Mouse (Mus musculus): Measurements from ENCODE around the gene Pkp2. TPM values are rescaled to one million over a fixed set of nuclear protein-coding genes. Genes with fewer than 3 reads are reported as not detected.
"Not testable (repeated sequence)": the region's sequence is repeated elsewhere in the genome, so short reads cannot be mapped to it uniquely, and the experiment has no call there.

Gene Pkp2
- polyA plus RNA-seq (2015; fragmentation: Nextera tagmentation; extraction: Ambion mirVana): 1.9 and 3.3 TPM in 2 replicates

DNA sequence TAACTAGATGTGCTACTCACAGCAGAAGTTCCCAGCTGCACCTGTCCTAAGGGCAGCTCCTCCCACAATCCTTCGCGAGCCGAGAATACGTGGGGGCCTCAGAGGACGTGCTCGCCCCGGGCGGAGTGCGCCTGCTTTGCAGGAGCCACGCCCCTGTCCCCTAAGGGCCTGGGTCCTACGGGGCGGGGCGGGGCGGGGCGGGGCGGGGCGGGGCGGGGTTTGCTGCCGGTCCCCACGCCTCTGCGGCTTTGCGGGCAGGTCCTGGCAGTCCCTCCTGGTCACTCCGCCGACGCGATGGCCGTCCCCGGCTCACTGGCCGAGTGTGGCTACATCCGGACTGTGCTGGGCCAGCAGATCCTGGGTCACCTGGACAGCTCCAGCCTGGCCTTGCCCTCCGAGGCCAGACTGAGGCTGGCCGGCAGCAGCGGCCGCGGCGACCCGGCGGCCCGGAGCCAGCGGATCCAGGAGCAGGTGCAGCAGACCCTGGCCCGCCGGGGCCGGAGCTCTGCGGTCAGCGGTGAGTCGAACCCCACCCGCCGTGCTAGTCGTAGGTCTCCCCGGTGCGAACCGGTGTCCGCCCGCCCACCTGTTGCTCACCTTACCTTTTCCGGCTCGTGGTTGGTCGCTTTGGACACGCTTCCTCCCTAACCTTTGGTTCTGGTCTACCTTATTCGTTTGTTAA is at the start of gene Pkp2:
Pkp2 (plus strand) TSS at position 240 of the 682 bp plus-strand sequence.
- H3K4me1 ChIP-seq: peaks cover 8% of the 10 kb centered on the region
- under 1% methylated on average over 54 of the region's 59 CpGs for WGBS
- H3K4me3 ChIP-seq (replicated peaks): peak within 1 kb of the TSS; percentile 72
- peak; percentile 92 for ATAC-seq (ENCODE audit: low FRiP score)
- H3K36me3 ChIP-seq: no peaks in the 10 kb centered on the region
- H3K4me2 ChIP-seq: peak within 1 kb of the TSS; percentile 100
- peak within 1 kb of the TSS; percentile 61 for H3K9ac ChIP-seq (replicated peaks)
- H3K9me3 ChIP-seq (replicated peaks): no peaks in the 10 kb centered on the region
- H3K27ac ChIP-seq (replicated peaks): no peak within 1 kb of the TSS
- peaks cover 25% of the 10 kb centered on the region for H3K27me3 ChIP-seq (replicated peaks)

- Histone ChIP-seq H3K4me1 (no peaks in the 10 kb centered on the region), H3K4me2 (no peak overlapping the region), H3K9me3 (replicated peaks) (no peaks in the 10 kb centered on the region), H3K27ac (replicated peaks) (no peak overlapping the region), H3K27me3 (replicated peaks) (no peaks in the 10 kb centered on the region), H3K9ac (replicated peaks) (no peak overlapping the region), H3K4me3 (replicated peaks) (no peak overlapping the region), H3K36me3 (no peaks in the 10 kb centered on the region)
- WGBS: 72% methylated on average over 17 of the region's 17 CpGs
- no peak for ATAC-seq (ENCODE audit: low FRiP score)
Observed at GRCm38 (mm10) chr16:16197374-16197773, 15.7 kb upstream of the Pkp2 start.

- H3K9ac ChIP-seq (replicated peaks); H3K4me3 ChIP-seq (replicated peaks); H3K36me3 ChIP-seq; H3K27me3 ChIP-seq (replicated peaks); H3K27ac ChIP-seq (replicated peaks); H3K4me2 ChIP-seq; H3K4me1 ChIP-seq; H3K9me3 ChIP-seq (replicated peaks): not testable (repeated sequence)
- peak; percentile 86 for ATAC-seq (ENCODE audit: low FRiP score)
- 42% methylated on average over 8 of the region's 8 CpGs for WGBS
Observed at GRCm38 (mm10) chr16:16201991-16202390, 11.1 kb upstream of the Pkp2 start.

DNA sequence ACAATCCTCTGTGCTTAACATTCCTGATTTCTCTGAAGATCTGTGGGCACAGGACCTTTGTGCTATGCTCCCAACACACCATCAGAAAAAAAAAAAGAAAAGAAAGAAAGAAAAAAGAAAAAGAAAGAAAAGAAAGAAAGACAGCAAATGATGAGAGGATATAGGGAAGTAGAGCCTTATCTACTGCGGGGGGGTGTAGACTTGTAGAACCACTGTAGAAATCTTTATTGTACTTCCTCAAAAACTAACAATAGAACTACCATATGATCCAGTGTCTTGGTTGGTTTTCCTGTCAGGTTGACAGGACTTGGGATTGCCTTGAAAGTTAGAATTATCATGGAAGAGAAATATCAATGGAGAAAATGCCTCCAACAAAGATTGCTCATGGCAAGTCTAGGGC is 8.5 kb upstream of the Pkp2 start:
- H3K36me3 ChIP-seq: no peaks in the 10 kb centered on the region
- no peak overlapping the region for H3K4me2 ChIP-seq
- H3K4me1 ChIP-seq: no peaks in the 10 kb centered on the region
- no peak overlapping the region for H3K27ac ChIP-seq (replicated peaks)
- no peak overlapping the region for H3K9ac ChIP-seq (replicated peaks)
- no peaks in the 10 kb centered on the region for H3K27me3 ChIP-seq (replicated peaks)
- H3K9me3 ChIP-seq (replicated peaks): no peaks in the 10 kb centered on the region
- 85% methylated on average over 1 of the region's 1 CpGs for WGBS
- no peak for ATAC-seq (ENCODE audit: low FRiP score)
- no peak overlapping the region for H3K4me3 ChIP-seq (replicated peaks)

- Histone ChIP-seq H3K27me3 (replicated peaks) (peaks cover 25% of the 10 kb centered on the region), H3K27ac (replicated peaks) (no peak overlapping the region), H3K9ac (replicated peaks) (no peak overlapping the region; the same call in 1 of the 2 replicates), H3K4me3 (replicated peaks) (peak overlapping the region; percentile 72), H3K36me3 (no peaks in the 10 kb centered on the region), H3K4me2 (peak overlapping the region; percentile 100), H3K4me1 (peaks cover 8% of the 10 kb centered on the region), H3K9me3 (replicated peaks) (no peaks in the 10 kb centered on the region)
- no peak for ATAC-seq (ENCODE audit: low FRiP score)
- 16% methylated on average over 7 of the region's 7 CpGs for WGBS
Observed at GRCm38 (mm10) chr16:16212723-16213078, 417 bp upstream of the Pkp2 start.

DNA sequence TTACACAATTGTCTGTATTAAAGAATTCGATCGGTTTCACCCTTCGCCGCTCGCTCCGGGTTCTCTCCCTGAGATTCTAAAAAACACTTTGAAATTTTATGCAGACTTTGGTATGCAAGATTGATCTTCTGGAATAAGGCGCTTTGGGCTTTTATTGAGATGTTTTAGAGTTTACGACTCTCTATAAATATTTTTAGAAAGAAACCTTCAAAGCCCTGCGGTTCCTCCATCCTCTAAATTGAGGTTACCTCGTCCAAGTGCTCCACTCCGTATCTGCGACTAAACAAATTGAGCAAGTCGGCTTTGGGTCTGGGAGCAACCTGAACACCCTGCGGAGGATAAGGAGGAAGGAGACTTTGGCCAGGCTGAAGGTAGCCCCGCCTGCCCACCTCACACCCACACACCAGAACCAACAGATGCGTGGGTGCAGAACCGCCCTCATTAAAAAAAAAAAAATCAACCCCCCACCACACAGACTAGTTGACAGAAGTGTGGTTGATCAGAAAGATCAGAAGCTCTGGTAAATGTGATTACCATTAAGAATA is 715 bp downstream of the Pkp2 start:
- peak overlapping the region; percentile 72 for H3K4me3 ChIP-seq (replicated peaks)
- H3K9ac ChIP-seq (replicated peaks): peak overlapping the region; percentile 61
- H3K4me2 ChIP-seq: peak overlapping the region; percentile 100
- peaks cover 8% of the 10 kb centered on the region for H3K4me1 ChIP-seq
- WGBS: 2% methylated on average over 17 of the region's 17 CpGs
- H3K36me3 ChIP-seq: no peaks in the 10 kb centered on the region
- H3K9me3 ChIP-seq (replicated peaks): no peaks in the 10 kb centered on the region
- H3K27me3 ChIP-seq (replicated peaks): peaks cover 25% of the 10 kb centered on the region
- H3K27ac ChIP-seq (replicated peaks): no peak overlapping the region
- ATAC-seq (ENCODE audit: low FRiP score): no peak

GRCm38 (mm10) chr16:16215645-16216387 is 2.7 kb downstream of the Pkp2 start:
- Histone ChIP-seq H3K4me3 (replicated peaks) (no peak overlapping the region), H3K9me3 (replicated peaks) (no peaks in the 10 kb centered on the region), H3K9ac (replicated peaks) (no peak overlapping the region), H3K27ac (replicated peaks) (no peak overlapping the region), H3K36me3 (no peaks in the 10 kb centered on the region), H3K27me3 (replicated peaks) (peaks cover 25% of the 10 kb centered on the region), H3K4me1 (peaks cover 8% of the 10 kb centered on the region), H3K4me2 (no peak overlapping the region)
- 31% methylated on average over 11 of the region's 11 CpGs for WGBS
- no peak for ATAC-seq (ENCODE audit: low FRiP score)

- ATAC-seq (ENCODE audit: low FRiP score): no peak
- WGBS: 100% methylated on average over 1 of the region's 1 CpGs
- H3K9me3 ChIP-seq (replicated peaks): no peaks in the 10 kb centered on the region
- H3K4me2 ChIP-seq: no peak overlapping the region
- H3K4me3 ChIP-seq (replicated peaks): no peak overlapping the region
- H3K4me1 ChIP-seq: peaks cover 8% of the 10 kb centered on the region
- no peaks in the 10 kb centered on the region for H3K36me3 ChIP-seq
- H3K27me3 ChIP-seq (replicated peaks): peaks cover 25% of the 10 kb centered on the region
- no peak overlapping the region for H3K9ac ChIP-seq (replicated peaks)
- no peak overlapping the region for H3K27ac ChIP-seq (replicated peaks)
Observed at GRCm38 (mm10) chr16:16216934-16217333, 3.8 kb downstream of the Pkp2 start.

DNA sequence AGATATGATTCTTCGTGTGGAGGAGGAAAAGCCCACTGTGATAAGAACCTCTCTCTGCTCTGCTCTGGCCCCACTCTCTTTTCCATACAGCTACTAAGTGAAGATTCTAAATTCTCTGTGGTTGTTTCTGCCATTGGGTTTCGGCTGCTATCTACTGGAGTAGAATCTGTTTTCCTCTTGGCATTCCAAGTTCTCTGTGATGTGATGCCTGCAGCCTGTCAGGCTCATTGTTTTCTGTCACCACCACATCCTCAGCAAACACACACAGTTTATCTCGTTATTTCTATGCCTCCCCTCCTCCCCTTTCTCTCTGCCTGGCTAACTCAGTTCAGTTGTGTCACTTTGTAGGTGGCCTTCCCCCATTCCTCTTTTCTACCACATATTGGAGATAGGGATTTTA is 6.7 kb downstream of the Pkp2 start:
- H3K4me1 ChIP-seq: no peaks in the 10 kb centered on the region
- no peak overlapping the region for H3K4me2 ChIP-seq
- WGBS: 65% methylated on average over 3 of the region's 3 CpGs
- H3K27me3 ChIP-seq (replicated peaks): peaks cover 10% of the 10 kb centered on the region
- no peaks in the 10 kb centered on the region for H3K9me3 ChIP-seq (replicated peaks)
- H3K9ac ChIP-seq (replicated peaks): no peak overlapping the region
- no peak overlapping the region for H3K4me3 ChIP-seq (replicated peaks)
- no peak overlapping the region for H3K27ac ChIP-seq (replicated peaks)
- no peaks in the 10 kb centered on the region for H3K36me3 ChIP-seq
- no peak for ATAC-seq (ENCODE audit: low FRiP score)

DNA sequence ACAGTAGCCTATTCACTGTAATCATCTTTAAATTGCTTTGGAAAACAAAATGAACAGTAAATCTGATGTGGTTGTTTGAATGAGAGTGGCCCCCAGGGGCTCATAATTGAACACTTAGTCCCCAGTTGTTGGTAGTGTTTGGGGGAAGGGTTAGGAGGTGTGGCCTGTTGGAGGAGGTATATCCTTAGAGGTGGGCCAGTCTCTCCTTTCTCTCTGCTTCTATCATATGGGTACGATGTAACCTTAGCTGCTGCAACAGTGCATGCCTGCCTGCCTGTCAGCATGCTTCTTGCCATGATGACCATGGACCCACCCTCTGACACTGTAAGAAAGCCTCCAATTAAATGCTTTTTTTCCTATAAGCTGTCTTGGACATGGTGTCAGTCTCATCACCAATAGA is 9.5 kb downstream of the Pkp2 start:
- no peak for ATAC-seq (ENCODE audit: low FRiP score)
- 57% methylated on average over 1 of the region's 1 CpGs for WGBS

DNA sequence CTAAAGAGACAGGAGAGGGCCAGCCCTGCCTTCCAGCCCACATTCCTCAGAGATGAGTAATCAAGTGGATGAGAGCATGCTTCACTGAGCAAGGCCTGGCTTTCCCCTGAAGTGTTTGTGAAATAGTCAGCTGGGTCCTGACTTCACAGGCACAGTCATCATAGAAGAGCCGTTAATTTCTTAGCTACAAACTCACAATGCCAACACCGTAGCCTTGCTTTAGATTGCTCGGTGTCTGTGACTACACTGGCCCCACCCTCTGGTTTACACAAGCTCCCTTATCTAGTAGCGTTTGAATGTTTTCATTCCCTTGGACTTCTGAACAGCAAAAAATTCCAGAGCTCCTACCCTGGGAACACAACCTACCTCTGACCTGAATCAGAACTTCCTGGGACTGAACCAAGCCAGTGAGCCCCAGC is 11.4 kb downstream of the Pkp2 start:
- ATAC-seq (ENCODE audit: low FRiP score): no peak
- H3K4me2 ChIP-seq: no peak overlapping the region
- WGBS: 30% methylated on average over 4 of the region's 4 CpGs
- H3K36me3 ChIP-seq: no peaks in the 10 kb centered on the region
- H3K27me3 ChIP-seq (replicated peaks): no peaks in the 10 kb centered on the region
- H3K9ac ChIP-seq (replicated peaks): no peak overlapping the region
- no peaks in the 10 kb centered on the region for H3K9me3 ChIP-seq (replicated peaks)
- no peak overlapping the region for H3K27ac ChIP-seq (replicated peaks)
- no peak overlapping the region for H3K4me3 ChIP-seq (replicated peaks)
- no peaks in the 10 kb centered on the region for H3K4me1 ChIP-seq

More for the DNA sequence above, 9.5 kb downstream of the Pkp2 start:
- H3K36me3 ChIP-seq: no peaks in the 10 kb centered on the region
- H3K27ac ChIP-seq (replicated peaks): no peak overlapping the region
- no peaks in the 10 kb centered on the region for H3K27me3 ChIP-seq (replicated peaks)
- no peaks in the 10 kb centered on the region for H3K9me3 ChIP-seq (replicated peaks)
- no peak overlapping the region for H3K9ac ChIP-seq (replicated peaks)
- H3K4me2 ChIP-seq: no peak overlapping the region
- H3K4me1 ChIP-seq: no peaks in the 10 kb centered on the region
- H3K4me3 ChIP-seq (replicated peaks): no peak overlapping the region

GRCm38 (mm10) chr16:16225828-16226227 is 12.7 kb downstream of the Pkp2 start:
- 0 out of 2 replicates have a peak, but pooled peaks have one; percentile 28 for ATAC-seq (ENCODE audit: low FRiP score)
- WGBS: 86% methylated on average over 22 of the region's 22 CpGs
- no peaks in the 10 kb centered on the region for H3K4me1 ChIP-seq
- H3K27ac ChIP-seq (replicated peaks): no peak overlapping the region
- H3K9ac ChIP-seq (replicated peaks): no peak overlapping the region
- no peak overlapping the region for H3K4me2 ChIP-seq
- H3K4me3 ChIP-seq (replicated peaks): no peak overlapping the region
- no peaks in the 10 kb centered on the region for H3K9me3 ChIP-seq (replicated peaks)
- H3K36me3 ChIP-seq: no peaks in the 10 kb centered on the region
- H3K27me3 ChIP-seq (replicated peaks): no peaks in the 10 kb centered on the region
